Mouse (Mus musculus): ENCODE measurements around the gene Rgn.

GRCm38 (mm10) chrX:20571024-20571423, 21.4 kb downstream of the Rgn start:
- TF ChIP-seq CTCF (IDR thresholded peaks at IDR 0.05; ENCODE audit: low read depth, low read length): no peak
- no peak for TF ChIP-seq POLR2A (IDR thresholded peaks at IDR 0.05; ENCODE audit: borderline replicate concordance, low read depth, low read length)

All from bone marrow macrophage, adult 2 months (primary cell).